Mouse (Mus musculus) neural tube, embryonic 11.5 days (tissue): Measurements from ENCODE around the gene Gpr68. TPM values are rescaled to one million over a fixed set of nuclear protein-coding genes. Genes with fewer than 3 reads are reported as not detected.
A peak's percentile ranks its signal among the peaks of the same experiment; 100 is the strongest.

Experiments
- ATAC-seq: fragments of 200-750 bp; cut with Nextera tagmentation; 2 replicates; pipeline ENCODE4 v1.8.0; 2017; ENCODE audit warnings: moderate number of reproducible peaks, mild to moderate bottlenecking, moderate TSS enrichment, moderate library complexity; ENCODE audit not compliant: insufficient read depth, low FRiP score, low TSS enrichment
- DNase-seq: peaks from one replicate; pipeline ENCODE4 v3.0.0-alpha.2; 2015; ENCODE audit warnings: low spot score
- H3K27ac ChIP-seq: fragments of 300-500 bp; sonication (generic); 2 replicates; pipeline ENCODE4 v1.5.1; 2014; ENCODE audit warnings: low read depth, mild to moderate bottlenecking, low read length
- H3K27me3 ChIP-seq: fragments of 300-500 bp; sonication (generic); 2 replicates; pipeline ENCODE4 v1.6.1; 2014; ENCODE audit warnings: mild to moderate bottlenecking, low read length, mixed read lengths; ENCODE audit not compliant: control insufficient read depth, insufficient read depth
- H3K36me3 ChIP-seq: fragments of 300-500 bp; sonication (generic); 2 replicates; pipeline ENCODE4 v1.6.1; 2014; ENCODE audit warnings: mild to moderate bottlenecking, low read length, moderate library complexity, mixed read lengths; ENCODE audit not compliant: control insufficient read depth, insufficient read depth
- H3K4me1 ChIP-seq: fragments of 300-500 bp; sonication (generic); 2 replicates; pipeline ENCODE4 v1.6.1; 2014; ENCODE audit warnings: low read length, mixed read lengths; ENCODE audit not compliant: control insufficient read depth, insufficient read depth
- H3K4me2 ChIP-seq: fragments of 300-500 bp; sonication (generic); 2 replicates; pipeline ENCODE4 v1.6.1; 2014; ENCODE audit warnings: low read depth, mild to moderate bottlenecking, moderate library complexity
- H3K4me3 ChIP-seq: fragments of 300-500 bp; sonication (generic); 2 replicates; pipeline ENCODE4 v1.5.1; 2014; ENCODE audit warnings: low read depth, low read length
- H3K9ac ChIP-seq: fragments of 300-500 bp; sonication (generic); 2 replicates; pipeline ENCODE4 v1.6.1; 2014; ENCODE audit warnings: mild to moderate bottlenecking, low read length
- H3K9me3 ChIP-seq: fragments of 300-500 bp; sonication (generic); 2 replicates; pipeline ENCODE4 v1.6.1; 2016; ENCODE audit warnings: low read length; ENCODE audit not compliant: control insufficient read depth
- WGBS: fragments of 180-500 bp; shearing (Covaris S2); extraction: QIAGEN DNeasy Blood & Tissue Kit; methylation state at CpG from one replicate; pipeline ENCODE4 v1.1.7; 2014; 5-methylcytosine and 5-hydroxymethylcytosine counted together
- polyA plus RNA-seq: library from polyadenylated mRNA; unstranded; fragments of >200 nt; fragmentation: Nextera tagmentation; extraction: Ambion mirVana; gene quantifications from 2 replicates; pipeline ENCODE4 v1.2.1, GENCODE M21; 2014

Gene Gpr68
- polyA plus RNA-seq, 1 experiment from 2014 or later = 0.64 TPM

GRCm38 (mm10) chr12:100839926-100840325, 68.1 kb downstream of the Gpr68 start:
- Histone ChIP-seq H3K4me1 (no peaks in the 10 kb centered on the region), H3K36me3 (no peaks in the 10 kb centered on the region), H3K9me3 (no peaks in the 10 kb centered on the region), H3K4me2 (no peak overlapping the region), H3K27ac (no peak overlapping the region), H3K27me3 (no peaks in the 10 kb centered on the region), H3K9ac (no peak overlapping the region), H3K4me3 (no peak overlapping the region)
- DNase-seq = no peak
- WGBS = 81% methylated on average over 6 of the region's 6 CpGs
- ATAC-seq = no peak

- Histone ChIP-seq H3K4me3 (no peak overlapping the region), H3K27ac (no peak overlapping the region), H3K36me3 (no peaks in the 10 kb centered on the region), H3K4me1 (no peaks in the 10 kb centered on the region), H3K9ac (no peak overlapping the region), H3K27me3 (no peaks in the 10 kb centered on the region), H3K9me3 (no peaks in the 10 kb centered on the region), H3K4me2 (no peak overlapping the region)
- 45% methylated on average over 8 of the region's 8 CpGs for WGBS
- ATAC-seq = no peak
- DNase-seq = no peak
Observed at GRCm38 (mm10) chr12:100839079-100839600, 68.9 kb downstream of the Gpr68 start.

GRCm38 (mm10) chr12:100837208-100837607, 70.8 kb downstream of the Gpr68 start:
- Histone ChIP-seq H3K27me3 (no peaks in the 10 kb centered on the region), H3K27ac (no peak overlapping the region), H3K4me3 (no peak overlapping the region), H3K9me3 (no peaks in the 10 kb centered on the region), H3K4me1 (no peaks in the 10 kb centered on the region), H3K9ac (no peak overlapping the region), H3K36me3 (no peaks in the 10 kb centered on the region), H3K4me2 (no peak overlapping the region)
- DNase-seq = no peak
- ATAC-seq = no peak
- WGBS = 100% methylated on average over 3 of the region's 3 CpGs

- DNase-seq (peak; percentile 47), ATAC-seq (peak; percentile 91)
- Histone ChIP-seq H3K27me3 (no peaks in the 10 kb centered on the region), H3K4me2 (no peak overlapping the region), H3K9me3 (no peaks in the 10 kb centered on the region), H3K4me1 (peaks cover 5% of the 10 kb centered on the region), H3K36me3 (no peaks in the 10 kb centered on the region), H3K27ac (no peak overlapping the region), H3K9ac (no peak overlapping the region), H3K4me3 (no peak overlapping the region)
- 32% methylated on average over 8 of the region's 8 CpGs for WGBS
Observed at GRCm38 (mm10) chr12:100831629-100832325, 76.2 kb downstream of the Gpr68 start.

GRCm38 (mm10) chr12:100831021-100831420, 77.0 kb downstream of the Gpr68 start:
- Histone ChIP-seq H3K36me3 (no peaks in the 10 kb centered on the region), H3K9me3 (no peaks in the 10 kb centered on the region), H3K4me3 (no peak overlapping the region), H3K9ac (no peak overlapping the region), H3K4me1 (peaks cover 5% of the 10 kb centered on the region), H3K27ac (no peak overlapping the region), H3K27me3 (no peaks in the 10 kb centered on the region), H3K4me2 (no peak overlapping the region)
- DNase-seq = no peak
- 76% methylated on average over 2 of the region's 2 CpGs for WGBS
- 0 out of 2 replicates have a peak, but pooled peaks have one; percentile 28 for ATAC-seq

Other genes with a start within 250 kb of the Gpr68 start
- 3.6 and 4.5 TPM in 2 replicates for gene Rps6ka5, start 181.2 kb downstream of the Gpr68 start, polyA plus RNA-seq
- 0.51 and 0.73 TPM in 2 replicates for gene Dglucy, start 129.1 kb downstream of the Gpr68 start, polyA plus RNA-seq
- 11.8 and 12.9 TPM in 2 replicates for gene Ccdc88c, start 120.9 kb upstream of the Gpr68 start, polyA plus RNA-seq
- 61.9 and 64.6 TPM in 2 replicates for gene Ppp4r3a, start 175.5 kb upstream of the Gpr68 start, polyA plus RNA-seq